Mouse (Mus musculus) gastrocnemius, postnatal 10 days (tissue): ENCODE results near the gene Atp6v0b. TPM values are rescaled to one million over a fixed set of nuclear protein-coding genes. Genes with fewer than 3 reads are reported as not detected.

Experiments
- DNase-seq: peaks from one replicate; pipeline ENCODE4 v3.0.0; 2021; ENCODE audit warnings: mixed read lengths
- total RNA-seq, 2 experiments: library from RNA; stranded (reverse); gene quantifications; 2 replicates each; pipeline ENCODE4 v1.2.3; 2021

The Atp6v0b gene
- total RNA-seq, 2 experiments from 2014 or later: 60.6 to 74.5 TPM

DNA sequence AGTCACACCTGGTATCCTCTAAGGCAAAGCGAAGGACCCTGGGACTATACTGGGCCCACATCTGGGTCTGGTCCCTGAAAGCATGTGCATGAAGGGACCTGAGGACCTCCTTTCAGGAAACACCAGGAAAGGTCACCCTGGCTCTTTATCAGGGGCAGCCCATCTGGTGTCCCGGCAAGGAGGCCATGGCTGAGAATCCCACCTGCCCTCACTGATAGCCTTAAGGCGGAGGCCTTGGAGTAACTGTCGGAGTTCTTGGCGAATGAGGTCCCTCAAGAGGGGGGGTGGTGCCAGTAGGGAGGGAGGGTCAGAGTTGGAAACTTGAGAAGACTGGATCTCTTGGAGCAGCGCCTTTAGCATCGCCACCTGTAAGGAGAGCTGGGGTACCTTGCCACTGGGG is 15.3 kb downstream of the Atp6v0b start:
- DNase-seq: no peak

DNA sequence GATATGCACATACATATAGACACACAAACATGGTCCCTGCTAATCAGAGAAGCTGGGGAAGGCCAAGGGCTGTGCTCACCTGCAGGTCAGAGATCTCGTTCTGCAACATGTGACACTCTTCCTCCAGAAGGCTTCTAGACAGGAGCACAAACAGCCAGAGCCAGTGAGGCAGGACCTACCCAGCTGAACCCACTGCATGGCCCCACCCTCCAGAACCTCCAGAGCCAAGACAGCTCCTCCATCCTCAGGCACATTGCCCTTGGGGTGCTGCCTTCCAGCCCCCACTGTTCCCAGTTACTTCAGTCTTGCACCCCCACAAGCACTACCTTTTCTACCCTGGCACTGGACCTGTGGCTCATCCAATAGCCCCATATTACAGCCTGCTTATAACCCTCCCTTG is 16.7 kb downstream of the Atp6v0b start:
- DNase-seq: no peak

DNA sequence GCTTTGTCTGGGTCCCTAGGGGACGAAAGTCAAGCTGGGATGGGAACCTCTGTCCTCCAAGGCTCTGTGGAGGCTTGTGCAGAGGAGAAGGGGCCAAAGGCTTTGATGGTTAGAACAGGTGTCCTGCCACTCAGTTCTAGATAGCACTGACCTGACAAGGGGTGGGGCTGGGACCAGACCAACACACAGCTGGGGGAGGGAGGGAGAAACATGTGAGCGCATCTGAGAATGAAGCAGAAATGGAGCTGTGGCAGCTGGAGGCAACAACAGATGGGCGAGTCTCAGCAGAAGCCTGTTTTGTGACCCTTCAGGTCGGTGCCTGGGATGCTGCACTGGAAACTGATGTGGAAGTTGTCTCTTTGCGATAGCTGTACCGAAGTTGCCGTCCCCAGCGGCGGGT is 17.8 kb downstream of the Atp6v0b start:
- no peak for DNase-seq

GRCm38 (mm10) chr4:117867823-117868222 is 19.3 kb downstream of the Atp6v0b start:
- DNase-seq: peak; percentile 70

- no peak for DNase-seq
Observed at GRCm38 (mm10) chr4:117867000-117867399, 20.1 kb downstream of the Atp6v0b start.

DNA sequence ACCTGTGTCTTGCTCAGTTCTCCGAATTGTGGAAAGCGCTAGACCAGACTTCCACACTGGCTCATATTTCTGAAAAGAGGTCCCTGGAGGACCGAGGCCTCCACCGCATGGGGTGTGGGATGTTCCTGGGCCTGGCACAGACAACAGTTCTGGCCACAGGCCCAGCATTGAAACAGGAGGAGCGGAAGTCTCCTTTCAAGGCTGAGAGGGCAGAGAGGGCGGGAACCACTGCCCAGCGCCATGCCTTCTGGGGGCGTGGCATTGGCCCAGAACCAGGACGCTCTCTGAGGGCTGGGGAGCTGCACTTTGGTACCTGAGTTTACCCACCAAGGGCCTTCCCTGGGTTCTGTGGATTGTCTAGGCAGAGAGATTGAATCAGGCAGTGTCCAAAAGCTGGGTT is 21.1 kb downstream of the Atp6v0b start:
- peak; percentile 75 for DNase-seq

GRCm38 (mm10) chr4:117862823-117863222 is 24.3 kb downstream of the Atp6v0b start:
- no peak for DNase-seq

- no peak for DNase-seq
Observed at GRCm38 (mm10) chr4:117860570-117860969, 26.6 kb downstream of the Atp6v0b start.

DNA sequence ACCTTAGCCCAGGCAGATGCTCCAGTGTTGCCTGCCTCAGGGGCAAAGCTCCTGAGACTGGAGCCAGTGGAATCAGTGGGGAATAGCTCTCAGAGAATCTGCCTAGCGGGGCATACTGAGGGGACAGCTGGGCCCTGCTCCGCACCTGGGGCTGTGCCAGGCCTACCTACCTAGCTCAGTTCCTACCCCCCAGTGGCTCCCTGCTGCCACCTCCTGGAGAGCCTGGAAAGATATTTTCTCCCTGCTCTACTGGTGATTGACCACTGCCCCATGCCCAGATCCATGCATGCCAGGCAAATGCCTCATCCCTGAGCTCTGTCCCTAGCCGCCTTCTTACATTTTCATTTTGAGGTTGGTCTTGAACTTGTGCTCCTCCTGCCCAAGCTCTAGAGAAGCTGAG is 28.3 kb downstream of the Atp6v0b start:
- DNase-seq: peak; percentile 81

- no peak for DNase-seq
Observed at GRCm38 (mm10) chr4:117855146-117855545, 32.0 kb downstream of the Atp6v0b start.

DNA sequence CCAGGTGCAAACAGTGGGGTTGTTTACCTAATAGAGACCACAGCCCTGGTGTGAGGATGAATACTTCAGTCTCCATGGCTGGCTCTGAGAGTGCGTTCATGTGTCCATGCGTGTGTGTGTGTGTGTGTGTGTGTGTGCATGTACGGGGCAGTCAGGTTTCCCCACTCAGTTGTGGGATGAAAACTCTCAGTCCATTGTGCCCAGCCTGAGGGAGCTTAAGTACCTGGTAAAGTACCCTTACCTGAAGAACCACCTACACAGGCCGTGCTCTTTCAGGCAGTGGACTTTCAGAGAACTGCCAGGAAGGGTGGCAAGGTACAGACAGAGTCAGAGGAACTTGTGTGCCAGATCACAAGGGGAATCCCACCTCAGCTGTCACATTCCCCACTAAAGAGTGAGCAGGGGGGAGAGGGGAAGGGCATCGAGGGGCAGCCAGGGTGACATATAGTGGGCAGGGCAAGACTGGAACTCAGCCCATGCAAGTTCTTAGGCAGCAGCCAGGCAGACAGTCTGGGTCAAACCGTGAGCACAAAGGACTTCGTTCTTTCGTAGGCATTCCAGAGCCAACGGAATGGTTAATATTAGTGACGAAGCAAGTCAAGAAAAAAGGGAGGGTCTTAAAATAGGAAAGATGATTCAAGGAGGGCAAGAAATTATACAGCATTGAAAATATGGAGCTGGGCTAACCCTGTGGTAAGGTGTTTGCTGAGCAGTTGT is 34.8 kb downstream of the Atp6v0b start:
- DNase-seq: no peak

GRCm38 (mm10) chr4:117850871-117851270 is 36.3 kb downstream of the Atp6v0b start:
- no peak for DNase-seq

DNA sequence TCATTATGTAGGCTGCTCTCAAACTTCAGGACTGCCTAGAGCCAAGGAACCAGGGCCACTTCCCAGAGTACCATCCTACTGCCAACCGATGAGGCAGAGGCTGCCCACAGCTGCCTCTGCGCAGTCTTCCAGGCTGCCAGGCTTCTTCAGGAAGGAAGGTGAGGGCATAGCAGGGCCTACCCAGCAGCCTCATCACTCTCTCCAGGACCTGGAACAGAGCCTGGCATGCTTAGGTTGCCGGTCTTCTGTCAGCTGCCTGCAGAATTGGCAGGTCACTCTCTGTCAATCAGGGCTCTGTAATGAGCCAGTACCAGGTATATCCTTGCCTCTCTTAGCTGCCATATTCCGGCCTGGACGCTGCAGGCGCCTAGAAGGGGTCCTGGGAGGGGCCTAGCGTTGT is 37.0 kb downstream of the Atp6v0b start:
- no peak for DNase-seq

DNA sequence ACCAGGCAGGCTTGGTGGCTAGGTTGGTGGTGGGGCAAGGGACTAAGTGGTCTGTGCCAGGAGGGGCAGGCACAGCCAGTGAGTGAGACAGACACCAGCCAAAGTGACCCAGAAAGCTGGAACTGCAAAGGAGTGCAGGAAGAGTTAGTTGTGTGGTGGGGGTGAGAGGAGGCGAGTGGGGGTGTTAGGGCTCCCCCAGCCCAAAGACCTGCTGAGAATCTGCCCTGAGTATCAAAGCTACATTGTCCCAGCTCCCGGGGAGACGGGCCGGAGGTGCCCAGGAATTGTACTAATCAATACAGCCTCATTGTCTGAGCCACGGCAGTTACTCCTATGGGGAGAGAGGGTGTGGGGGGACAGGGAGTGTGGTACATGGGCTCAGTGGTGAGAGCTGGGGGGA is 37.6 kb downstream of the Atp6v0b start:
- no peak for DNase-seq

DNA sequence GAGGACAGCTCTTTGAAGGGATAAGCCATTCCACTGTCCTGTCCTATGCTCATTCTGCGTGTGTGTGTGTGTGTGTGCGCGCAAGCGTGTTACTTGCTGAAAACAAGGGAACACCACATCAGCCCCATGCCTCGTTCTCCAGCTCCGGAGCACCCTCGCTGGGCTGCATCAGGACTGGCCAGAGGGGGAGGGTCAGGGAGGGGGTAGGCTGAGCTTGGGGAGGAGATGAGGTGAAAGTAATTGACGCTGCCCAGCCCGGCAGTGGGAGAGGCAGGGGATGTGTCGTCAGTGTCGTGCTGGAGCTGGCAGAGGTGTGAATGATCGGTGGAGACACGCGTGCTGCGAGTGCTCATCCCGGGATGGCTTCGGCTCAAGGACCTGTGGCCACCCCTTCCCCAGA is 38.1 kb downstream of the Atp6v0b start:
- DNase-seq: no peak

DNA sequence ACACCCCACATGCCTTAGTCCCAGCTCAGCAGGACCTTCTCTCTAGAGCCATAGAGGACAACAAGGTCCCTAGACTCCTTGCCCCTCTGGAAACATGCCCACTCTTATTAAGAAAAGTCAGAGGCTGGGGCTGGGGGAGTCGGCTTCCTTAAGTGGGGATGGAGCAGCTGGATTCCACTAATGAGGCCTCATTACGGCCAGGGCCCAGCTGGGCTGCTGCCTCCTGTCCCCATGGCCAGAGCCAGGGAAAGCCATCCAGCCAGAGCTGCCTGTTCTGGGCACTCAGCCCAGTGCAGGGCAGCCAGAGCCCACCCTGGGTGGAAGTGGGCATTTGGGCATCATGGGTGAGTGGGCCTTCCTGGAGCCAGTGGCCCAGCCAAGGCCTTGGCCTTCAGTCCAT is 40.1 kb downstream of the Atp6v0b start:
- no peak for DNase-seq

DNA sequence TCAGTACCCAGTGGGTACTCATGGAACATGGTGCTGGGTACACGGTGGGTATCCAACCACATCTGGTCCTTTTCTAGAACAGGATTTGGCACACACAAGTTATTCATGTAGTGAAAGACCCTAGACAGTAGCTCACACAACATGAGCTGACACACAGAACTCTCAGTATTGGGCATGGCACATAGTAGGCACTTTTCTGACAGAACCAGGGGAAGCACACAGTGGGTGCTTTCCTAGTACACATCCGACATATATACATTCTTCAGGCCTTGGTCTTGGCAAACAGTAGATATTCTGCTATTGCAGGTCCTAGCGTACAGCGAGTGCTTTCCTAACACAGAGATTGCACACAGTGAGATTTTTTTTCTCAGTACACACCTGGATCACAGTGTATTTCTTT is 40.9 kb downstream of the Atp6v0b start:
- DNase-seq: no peak

- DNase-seq: no peak
Observed at GRCm38 (mm10) chr4:117845316-117845715, 41.8 kb downstream of the Atp6v0b start.

DNA sequence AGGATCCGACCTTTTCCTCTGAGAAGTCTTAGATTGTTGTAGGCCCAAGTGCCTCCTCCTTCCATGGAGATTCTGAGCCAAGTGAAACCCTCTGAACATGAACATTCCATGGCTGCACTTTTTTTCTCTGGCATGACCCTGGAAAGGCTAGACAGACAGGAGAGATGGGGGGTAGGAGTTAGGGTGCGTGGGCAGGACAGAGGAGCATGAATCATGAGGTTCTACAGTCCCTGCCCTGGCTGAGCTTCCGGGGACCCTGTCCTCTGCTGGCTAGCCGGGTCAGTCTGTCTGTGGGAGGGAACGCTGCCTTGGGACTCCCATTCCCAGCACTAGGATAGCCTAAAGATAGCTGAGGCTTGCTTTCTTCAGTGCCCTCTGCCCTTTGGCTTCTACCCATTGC is 42.7 kb downstream of the Atp6v0b start:
- DNase-seq: no peak

DNA sequence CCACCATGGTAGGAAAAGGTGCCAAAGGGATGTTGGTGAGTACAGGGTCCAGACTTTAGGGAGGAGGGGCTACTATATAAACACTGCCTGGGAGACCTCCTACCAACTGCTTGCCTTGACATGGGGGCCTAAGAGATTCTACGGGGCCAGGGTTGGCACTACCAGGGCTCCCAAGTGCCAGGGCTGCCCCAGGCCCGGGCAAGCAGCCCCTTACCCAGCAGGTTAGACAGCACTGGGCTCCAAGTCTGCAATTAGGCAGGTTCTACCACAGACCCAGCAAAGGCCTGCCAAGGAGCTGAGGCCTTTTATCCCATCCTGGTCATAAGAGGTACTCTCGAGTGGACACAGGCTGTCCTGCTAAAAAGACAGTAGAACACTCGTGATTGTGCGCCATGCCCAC is 44.0 kb downstream of the Atp6v0b start:
- DNase-seq: no peak

DNA sequence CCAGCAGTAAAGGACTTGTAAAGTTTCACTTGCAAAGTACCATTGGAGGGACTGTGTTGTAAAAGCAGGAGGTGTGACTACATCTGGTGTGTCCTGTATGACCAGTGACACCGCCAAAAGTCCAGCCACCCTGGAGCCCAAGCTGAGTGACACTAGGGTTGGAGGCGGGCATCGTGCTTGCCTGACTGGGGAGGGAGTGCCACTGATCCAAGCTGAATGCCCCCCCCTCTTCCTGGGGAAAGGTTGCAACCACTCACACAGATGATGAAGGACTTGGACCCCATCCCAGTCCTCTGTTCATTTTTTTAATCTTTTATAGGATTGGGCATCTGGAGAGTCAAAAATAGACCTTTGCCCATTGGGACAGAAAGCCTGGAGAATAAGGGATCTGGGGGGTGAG is 45.6 kb downstream of the Atp6v0b start:
- no peak for DNase-seq

DNA sequence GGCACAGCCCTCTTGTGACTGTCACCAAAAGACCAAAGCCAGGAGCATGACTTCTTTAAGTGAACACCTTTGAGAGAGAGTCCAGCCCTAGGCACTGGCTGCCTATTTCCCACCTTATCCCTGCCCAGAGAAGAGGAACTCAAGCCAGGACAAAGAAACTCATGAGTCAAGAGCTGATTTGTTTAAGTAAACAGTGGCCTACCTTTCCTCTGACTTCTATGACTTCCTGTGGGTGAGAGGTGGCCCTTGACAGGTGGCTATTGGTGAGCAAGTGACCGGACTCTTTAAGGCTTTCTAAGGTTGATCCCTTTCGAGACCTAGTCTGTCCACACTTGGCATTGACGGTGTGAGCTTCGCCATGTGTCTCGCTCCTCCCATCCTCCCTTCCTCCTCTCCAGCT is 46.3 kb downstream of the Atp6v0b start:
- no peak for DNase-seq

DNA sequence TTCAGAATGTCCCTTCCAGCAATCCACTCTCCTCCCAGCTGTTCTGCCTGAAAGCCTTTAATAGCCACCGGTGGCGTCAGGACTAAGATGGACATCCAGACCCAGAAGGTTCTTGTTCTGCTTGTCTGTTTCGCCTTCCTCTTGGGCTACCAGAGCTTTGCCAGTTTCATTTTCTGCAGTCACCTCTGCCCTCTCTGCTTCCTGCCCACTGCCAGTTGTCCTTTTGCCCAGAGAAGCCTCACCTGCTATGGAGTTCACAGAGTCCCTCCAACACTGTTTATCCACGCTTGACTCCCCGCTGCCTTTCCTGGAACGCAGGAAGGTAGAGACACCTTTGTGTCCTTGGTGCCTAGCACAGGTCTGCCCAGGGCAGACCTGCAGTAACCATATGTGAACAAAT is 47.8 kb downstream of the Atp6v0b start:
- no peak for DNase-seq

DNA sequence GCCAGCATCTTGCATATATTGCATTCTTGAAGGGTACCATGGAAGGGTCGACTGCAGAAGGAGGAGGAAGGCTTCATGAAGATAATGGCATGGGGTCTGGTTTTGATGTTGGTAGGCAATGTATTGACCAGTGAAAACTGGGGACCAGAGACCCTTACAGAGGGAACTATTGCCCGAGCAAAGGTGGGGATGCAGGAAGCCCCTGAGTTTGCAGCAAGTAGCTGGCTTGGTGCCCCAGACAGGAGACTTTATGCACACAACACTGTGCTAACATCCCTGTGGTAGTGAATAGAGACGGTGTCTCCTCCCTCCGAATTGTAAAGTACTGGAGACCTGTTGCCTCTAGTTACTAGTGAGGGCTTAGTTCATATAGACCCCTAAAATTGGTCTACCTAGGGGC is 49.9 kb downstream of the Atp6v0b start:
- no peak for DNase-seq
